Mouse (Mus musculus): ENCODE measurements around the gene Zfp523.

DNA sequence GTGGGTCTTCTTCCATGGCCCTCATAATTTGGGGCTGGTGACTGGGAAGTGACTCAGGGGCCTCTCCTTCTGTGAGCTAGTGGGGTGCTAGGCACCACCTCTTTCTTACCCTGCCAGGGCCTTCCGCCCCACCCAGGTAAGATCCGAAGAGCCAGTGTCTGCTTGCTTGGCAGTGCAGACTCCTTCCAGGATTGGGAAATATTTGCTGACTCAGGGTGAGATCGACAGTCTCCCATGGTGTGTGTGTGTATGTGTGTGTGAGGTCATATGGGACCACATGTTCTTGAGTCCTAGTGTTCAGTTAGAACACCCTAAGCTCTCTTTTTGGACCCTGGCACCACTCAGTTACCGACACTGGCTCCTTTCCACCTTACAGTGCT lies 59.7 kb downstream of the Zfp523 start:
- TF ChIP-seq POLR2A (IDR thresholded peaks at IDR 0.05; ENCODE audit: low read depth, low read length), result no peak
- no peak for TF ChIP-seq CTCF (IDR thresholded peaks at IDR 0.05; ENCODE audit: extremely low read depth, insufficient read depth, insufficient read length, insufficient replicate concordance)
